Mouse (Mus musculus) embryonic facial prominence, embryonic 15.5 days (tissue): ENCODE data around the gene Cluh. TPM values are rescaled to one million over a fixed set of nuclear protein-coding genes. Genes with fewer than 3 reads are reported as not detected.

Experiments
- ATAC-seq: fragments of 200-750 bp; cut with Nextera tagmentation; 2 replicates; pipeline ENCODE4 v1.8.0; 2017; ENCODE audit warnings: low read depth, moderate TSS enrichment; ENCODE audit not compliant: insufficient number of reproducible peaks, low FRiP score, low TSS enrichment
- H3K27ac ChIP-seq: fragments of 300-500 bp; sonication (generic); replicated peaks from 2 replicates; pipeline ENCODE4 v1.5.1; 2015; ENCODE audit warnings: mild to moderate bottlenecking, inconsistent platforms
- H3K27me3 ChIP-seq: fragments of 300-500 bp; sonication (generic); 2 replicates; pipeline ENCODE4 v1.6.1; 2015; ENCODE audit warnings: inconsistent platforms
- H3K36me3 ChIP-seq: fragments of 300-500 bp; sonication (generic); 2 replicates; pipeline ENCODE4 v1.6.1; 2015; ENCODE audit warnings: mild to moderate bottlenecking, inconsistent platforms
- H3K4me1 ChIP-seq: fragments of 300-500 bp; sonication (generic); 2 replicates; pipeline ENCODE4 v1.6.1; 2015; ENCODE audit warnings: inconsistent platforms
- H3K4me2 ChIP-seq: fragments of 300-500 bp; sonication (generic); replicated peaks from 2 replicates; pipeline ENCODE4 v1.6.1; 2015; ENCODE audit warnings: mild to moderate bottlenecking, inconsistent platforms
- H3K4me3 ChIP-seq: fragments of 300-500 bp; sonication (generic); replicated peaks from 2 replicates; pipeline ENCODE4 v1.5.1; 2015; ENCODE audit warnings: mild to moderate bottlenecking, inconsistent platforms
- H3K9ac ChIP-seq: fragments of 300-500 bp; sonication (generic); 2 replicates; pipeline ENCODE4 v1.6.1; 2015; ENCODE audit warnings: inconsistent platforms
- H3K9me3 ChIP-seq: fragments of 300-500 bp; sonication (generic); replicated peaks from 2 replicates; pipeline ENCODE4 v1.6.1; 2016; ENCODE audit warnings: inconsistent platforms
- WGBS: fragments of 180-500 bp; shearing (Covaris S2); methylation state at CpG from one replicate; pipeline ENCODE4 v1.1.7; 2015; 5-methylcytosine and 5-hydroxymethylcytosine counted together
- polyA plus RNA-seq: library from polyadenylated mRNA; unstranded; fragments of >200 nt; fragmentation: Nextera tagmentation; extraction: Ambion mirVana; gene quantifications from 2 replicates; pipeline ENCODE4 v1.2.1, GENCODE M21; 2015

Gene Cluh
- polyA plus RNA-seq, 1 experiment from 2014 or later = 27.1 TPM

- Histone ChIP-seq H3K4me2 (no peak overlapping the region), H3K27me3 (peaks cover 14% of the 10 kb centered on the region), H3K27ac (no peak overlapping the region), H3K36me3 (no peaks in the 10 kb centered on the region), H3K4me1 (no peaks in the 10 kb centered on the region), H3K4me3 (no peak overlapping the region), H3K9me3 (no peaks in the 10 kb centered on the region), H3K9ac (no peak overlapping the region)
- no peak for ATAC-seq
These were observed 24.0 kb upstream of the Cluh start for GRCm38 (mm10) chr11:74625333-74625732.

GRCm38 (mm10) chr11:74627481-74627880 is 21.8 kb upstream of the Cluh start:
- WGBS = 58% methylated on average over 3 of the region's 3 CpGs
- no peak for ATAC-seq
- H3K27ac ChIP-seq = no peak overlapping the region
- no peaks in the 10 kb centered on the region for H3K27me3 ChIP-seq
- H3K4me3 ChIP-seq = no peak overlapping the region
- H3K36me3 ChIP-seq = no peaks in the 10 kb centered on the region
- no peaks in the 10 kb centered on the region for H3K9me3 ChIP-seq
- no peak overlapping the region for H3K9ac ChIP-seq
- H3K4me1 ChIP-seq = no peaks in the 10 kb centered on the region
- H3K4me2 ChIP-seq = no peak overlapping the region

- Histone ChIP-seq H3K27me3 (no peaks in the 10 kb centered on the region), H3K9ac (no peak overlapping the region), H3K4me1 (peaks cover 1% of the 10 kb centered on the region), H3K36me3 (no peaks in the 10 kb centered on the region), H3K9me3 (no peaks in the 10 kb centered on the region), H3K27ac (no peak overlapping the region), H3K4me3 (no peak overlapping the region), H3K4me2 (no peak overlapping the region)
- no peak for ATAC-seq
- 74% methylated on average over 7 of the region's 7 CpGs for WGBS
These were observed 17.2 kb upstream of the Cluh start for GRCm38 (mm10) chr11:74631880-74632789.

GRCm38 (mm10) chr11:74634490-74635275 is 14.6 kb upstream of the Cluh start:
- Histone ChIP-seq H3K9me3 (no peaks in the 10 kb centered on the region), H3K9ac (no peak overlapping the region), H3K4me3 (no peak overlapping the region), H3K4me2 (no peak overlapping the region), H3K27ac (no peak overlapping the region), H3K27me3 (no peaks in the 10 kb centered on the region), H3K4me1 (peaks cover 20% of the 10 kb centered on the region), H3K36me3 (no peaks in the 10 kb centered on the region)
- no peak for ATAC-seq
- WGBS = 64% methylated on average over 5 of the region's 5 CpGs

GRCm38 (mm10) chr11:74637486-74637885 is 11.8 kb upstream of the Cluh start:
- ATAC-seq = no peak
- Histone ChIP-seq H3K4me1 (peaks cover 20% of the 10 kb centered on the region), H3K27ac (peak overlapping the region; percentile 94), H3K9me3 (no peaks in the 10 kb centered on the region), H3K4me2 (peak overlapping the region; percentile 84), H3K4me3 (peak overlapping the region; percentile 64), H3K27me3 (no peaks in the 10 kb centered on the region; the same call in 1 of the 2 replicates), H3K36me3 (no peaks in the 10 kb centered on the region), H3K9ac (peak overlapping the region; percentile 76)
- 15% methylated on average over 8 of the region's 8 CpGs for WGBS

- Histone ChIP-seq H3K27ac (peak overlapping the region; percentile 94), H3K27me3 (no peaks in the 10 kb centered on the region; the same call in 1 of the 2 replicates)
- peak; percentile 89 for ATAC-seq
These were observed 11.1 kb upstream of the Cluh start for GRCm38 (mm10) chr11:74637971-74638790.

GRCm38 (mm10) chr11:74638791-74639411 is 10.4 kb upstream of the Cluh start:
- peak; percentile 29; the same call in 1 of the 2 replicates for ATAC-seq
- no peaks in the 10 kb centered on the region for H3K36me3 ChIP-seq
- no peaks in the 10 kb centered on the region; the same call in 1 of the 2 replicates for H3K27me3 ChIP-seq
- H3K9ac ChIP-seq = peak overlapping the region; percentile 76; the same call in 1 of the 2 replicates
- H3K4me1 ChIP-seq = peaks cover 20% of the 10 kb centered on the region
- WGBS = 7% methylated on average over 9 of the region's 9 CpGs
- peak overlapping the region; percentile 64 for H3K4me3 ChIP-seq
- peak overlapping the region; percentile 94 for H3K27ac ChIP-seq
- peak overlapping the region; percentile 84 for H3K4me2 ChIP-seq
- H3K9me3 ChIP-seq = no peaks in the 10 kb centered on the region

More at GRCm38 (mm10) chr11:74637971-74638790, 11.1 kb upstream of the Cluh start:
- peaks cover 20% of the 10 kb centered on the region for H3K4me1 ChIP-seq
- H3K9ac ChIP-seq = peak overlapping the region; percentile 76
- no peaks in the 10 kb centered on the region for H3K36me3 ChIP-seq
- under 1% methylated on average over 82 of the region's 86 CpGs for WGBS
- peak overlapping the region; percentile 84 for H3K4me2 ChIP-seq
- H3K4me3 ChIP-seq = peak overlapping the region; percentile 64
- no peaks in the 10 kb centered on the region for H3K9me3 ChIP-seq

- no peak for ATAC-seq
- Histone ChIP-seq H3K4me2 (no peak overlapping the region), H3K9ac (no peak overlapping the region), H3K27ac (no peak overlapping the region), H3K36me3 (no peaks in the 10 kb centered on the region), H3K9me3 (no peaks in the 10 kb centered on the region), H3K4me1 (peaks cover 20% of the 10 kb centered on the region), H3K4me3 (no peak overlapping the region), H3K27me3 (no peaks in the 10 kb centered on the region; the same call in 1 of the 2 replicates)
- 63% methylated on average over 1 of the region's 1 CpGs for WGBS
These were observed 9.7 kb upstream of the Cluh start for GRCm38 (mm10) chr11:74639628-74640027.

GRCm38 (mm10) chr11:74647966-74648365 is 1.3 kb upstream of the Cluh start:
- H3K27me3 ChIP-seq = no peaks in the 10 kb centered on the region
- H3K27ac ChIP-seq = no peak overlapping the region
- no peak for ATAC-seq
- no peak overlapping the region for H3K9ac ChIP-seq
- no peaks in the 10 kb centered on the region for H3K36me3 ChIP-seq
- 96% methylated on average over 1 of the region's 1 CpGs for WGBS
- H3K9me3 ChIP-seq = no peaks in the 10 kb centered on the region
- H3K4me2 ChIP-seq = no peak overlapping the region
- H3K4me3 ChIP-seq = no peak overlapping the region
- H3K4me1 ChIP-seq = peaks cover 32% of the 10 kb centered on the region

GRCm38 (mm10) chr11:74648676-74649075 is 619 bp upstream of the Cluh start:
- Histone ChIP-seq H3K4me2 (peak overlapping the region; percentile 91), H3K27ac (peak overlapping the region; percentile 53), H3K4me1 (peaks cover 39% of the 10 kb centered on the region), H3K4me3 (peak overlapping the region; percentile 84), H3K9ac (peak overlapping the region; percentile 18; the same call in 1 of the 2 replicates), H3K27me3 (no peaks in the 10 kb centered on the region), H3K36me3 (no peaks in the 10 kb centered on the region), H3K9me3 (no peaks in the 10 kb centered on the region)
- ATAC-seq = no peak
- 2% methylated on average over 1 of the region's 1 CpGs for WGBS
